Mouse (Mus musculus): Measurements from ENCODE around the gene Olfr921. TPM values are rescaled to one million over a fixed set of nuclear protein-coding genes. Genes with fewer than 3 reads are reported as not detected.

The Olfr921 gene
- not detected in 2 replicates for polyA plus RNA-seq (2016; fragmentation: Nextera tagmentation; extraction: Ambion mirVana)

DNA sequence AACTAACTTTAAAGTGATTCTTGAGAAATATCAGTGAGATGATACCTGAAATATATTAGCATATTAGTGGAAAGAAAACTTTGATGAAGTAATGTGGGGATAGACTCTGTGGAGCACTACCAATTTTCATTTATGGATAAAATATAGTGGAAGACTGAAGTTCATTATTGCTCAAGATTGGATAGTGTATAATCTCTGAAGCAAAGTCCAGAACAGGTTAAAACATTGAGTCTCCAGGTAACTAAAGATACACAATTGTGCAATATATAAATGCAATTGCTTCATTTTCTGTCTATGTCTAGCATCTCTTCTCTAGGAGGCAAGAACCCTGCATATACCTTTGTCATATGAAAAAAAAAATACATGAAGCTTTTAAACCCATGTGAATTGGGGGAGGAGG, at the start of gene Olfr921:
Olfr921 (plus strand) TSS at position 301 of the 400 bp plus-strand sequence.
- no peak within 1 kb of the TSS for H3K9ac ChIP-seq
- ATAC-seq (ENCODE audit: low FRiP score) = no peak
- no peak within 1 kb of the TSS for H3K4me2 ChIP-seq (replicated peaks)
- no peak within 1 kb of the TSS for H3K4me3 ChIP-seq
- no peaks in the 10 kb centered on the region for H3K27me3 ChIP-seq
- no peaks in the 10 kb centered on the region for H3K4me1 ChIP-seq
- no peaks in the 10 kb centered on the region for H3K9me3 ChIP-seq (replicated peaks)
- H3K27ac ChIP-seq = no peak within 1 kb of the TSS
- no peaks in the 10 kb centered on the region for H3K36me3 ChIP-seq

DNA sequence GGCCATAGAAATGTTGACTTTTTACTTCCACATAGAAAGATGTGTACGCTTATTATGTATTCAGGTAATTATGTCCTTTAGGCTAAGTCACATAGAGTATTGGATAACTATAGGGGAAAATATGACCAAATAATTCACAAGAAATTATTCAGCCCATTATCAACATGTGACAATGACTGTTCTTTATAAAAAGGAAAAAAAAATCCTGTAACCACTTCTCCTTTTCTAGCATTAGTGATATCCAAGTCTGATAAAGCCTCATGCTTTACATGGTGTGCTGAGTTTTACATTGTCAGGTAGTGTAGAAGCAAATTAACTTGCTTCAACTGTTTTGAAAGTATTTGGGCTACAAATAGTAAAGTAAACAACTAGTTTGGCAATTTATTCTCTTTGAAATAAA, 48.8 kb upstream of the Olfr921 start:
- Histone ChIP-seq H3K4me3 (no peak overlapping the region), H3K4me1 (peaks cover under 1% of the 10 kb centered on the region; the same call in 1 of the 2 replicates), H3K9ac (no peak overlapping the region), H3K27me3 (no peaks in the 10 kb centered on the region), H3K27ac (no peak overlapping the region), H3K4me2 (replicated peaks) (no peak overlapping the region), H3K36me3 (no peaks in the 10 kb centered on the region), H3K9me3 (replicated peaks) (no peaks in the 10 kb centered on the region)
- no peak for ATAC-seq (ENCODE audit: low FRiP score)
- 98% methylated on average over 1 of the region's 1 CpGs for WGBS

DNA sequence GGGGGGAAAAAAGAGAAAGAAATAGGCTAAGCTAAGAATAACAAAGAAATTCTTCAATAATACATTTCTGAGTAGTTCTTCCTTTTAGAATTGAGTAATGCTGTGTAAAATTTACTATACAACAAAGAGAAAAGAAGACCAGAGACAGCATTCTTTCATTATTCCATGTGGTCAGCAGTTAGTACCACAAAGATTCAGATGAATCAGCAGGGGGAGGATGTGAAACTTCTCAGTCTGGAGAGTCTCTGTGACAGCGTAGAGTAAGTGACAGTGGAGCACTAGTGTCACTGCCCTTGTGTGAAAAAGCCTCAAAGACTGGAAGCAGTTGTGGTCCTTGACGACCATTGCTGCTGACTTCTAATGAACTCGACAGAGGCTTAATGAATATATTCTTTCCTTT, 44.6 kb upstream of the Olfr921 start:
- Histone ChIP-seq H3K36me3 (no peaks in the 10 kb centered on the region), H3K4me2 (replicated peaks) (no peak overlapping the region), H3K9me3 (replicated peaks) (no peaks in the 10 kb centered on the region), H3K4me1 (no peaks in the 10 kb centered on the region), H3K27me3 (no peaks in the 10 kb centered on the region), H3K9ac (no peak overlapping the region), H3K4me3 (no peak overlapping the region), H3K27ac (no peak overlapping the region)
- ATAC-seq (ENCODE audit: low FRiP score) = no peak
- 73% methylated on average over 3 of the region's 3 CpGs for WGBS

DNA sequence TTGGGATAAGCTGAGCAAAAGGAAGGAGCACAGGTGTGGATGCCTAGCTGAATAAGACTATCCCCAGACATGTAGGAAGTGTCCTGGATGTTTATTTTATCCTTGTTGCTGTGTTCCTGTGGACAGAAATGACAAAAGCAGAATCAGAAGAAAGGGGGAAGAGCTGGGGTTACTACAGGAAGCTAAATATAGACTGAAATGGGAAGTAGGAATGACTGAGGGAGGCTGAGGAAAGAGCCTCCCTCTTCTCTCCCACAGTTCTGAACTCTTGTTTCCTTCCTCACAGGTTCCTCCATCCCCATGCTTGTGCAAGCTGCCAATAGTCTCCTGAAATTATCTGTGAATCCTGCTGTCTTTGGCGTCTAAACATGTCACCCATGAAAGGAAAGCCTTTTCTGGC, 31.5 kb upstream of the Olfr921 start:
- Histone ChIP-seq H3K36me3 (no peaks in the 10 kb centered on the region), H3K9ac (no peak overlapping the region), H3K4me2 (replicated peaks) (no peak overlapping the region), H3K9me3 (replicated peaks) (no peaks in the 10 kb centered on the region), H3K27me3 (no peaks in the 10 kb centered on the region), H3K4me1 (no peaks in the 10 kb centered on the region), H3K4me3 (no peak overlapping the region), H3K27ac (no peak overlapping the region)
- ATAC-seq (ENCODE audit: low FRiP score) = no peak
- 69% methylated on average over 1 of the region's 1 CpGs for WGBS

DNA sequence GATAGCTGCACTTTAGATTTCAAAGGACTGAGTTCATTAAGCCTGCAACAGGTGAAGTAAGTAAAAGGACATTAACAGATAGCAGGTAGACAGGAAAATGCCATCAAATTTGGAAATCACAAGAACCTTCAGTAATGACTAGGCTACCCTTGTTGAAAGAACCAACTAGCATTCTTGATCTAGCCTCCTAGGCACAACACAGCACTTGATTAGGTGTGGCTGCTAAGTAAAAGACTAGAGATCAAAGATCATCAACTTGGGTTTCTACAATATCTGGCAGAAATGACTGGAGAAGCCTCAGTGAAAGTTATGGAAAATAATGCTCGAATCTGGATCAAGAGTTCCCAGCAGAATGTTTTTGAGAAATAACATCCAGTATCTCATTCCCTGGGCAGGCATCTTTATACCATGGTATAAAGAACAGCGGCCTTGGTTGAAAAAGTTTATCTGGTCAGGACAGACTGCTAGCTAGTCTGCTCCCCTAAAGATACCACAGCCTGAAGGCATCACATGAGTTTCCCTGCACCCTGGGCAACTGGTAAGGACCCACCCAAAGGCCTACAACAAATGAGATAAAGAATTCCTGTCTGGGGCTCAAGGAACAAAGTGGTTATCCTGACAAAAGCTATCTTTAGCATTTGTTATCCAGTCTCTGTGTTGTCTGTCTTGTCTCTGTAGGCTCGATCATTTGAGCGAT, 28.1 kb upstream of the Olfr921 start:
- H3K9ac ChIP-seq = no peak overlapping the region
- no peak for ATAC-seq (ENCODE audit: low FRiP score)
- no peaks in the 10 kb centered on the region for H3K9me3 ChIP-seq (replicated peaks)
- no peaks in the 10 kb centered on the region for H3K36me3 ChIP-seq
- no peaks in the 10 kb centered on the region for H3K27me3 ChIP-seq
- no peaks in the 10 kb centered on the region for H3K4me1 ChIP-seq
- no peak overlapping the region for H3K4me3 ChIP-seq
- WGBS = 94% methylated on average over 4 of the region's 4 CpGs
- no peak overlapping the region for H3K4me2 ChIP-seq (replicated peaks)
- H3K27ac ChIP-seq = no peak overlapping the region

DNA sequence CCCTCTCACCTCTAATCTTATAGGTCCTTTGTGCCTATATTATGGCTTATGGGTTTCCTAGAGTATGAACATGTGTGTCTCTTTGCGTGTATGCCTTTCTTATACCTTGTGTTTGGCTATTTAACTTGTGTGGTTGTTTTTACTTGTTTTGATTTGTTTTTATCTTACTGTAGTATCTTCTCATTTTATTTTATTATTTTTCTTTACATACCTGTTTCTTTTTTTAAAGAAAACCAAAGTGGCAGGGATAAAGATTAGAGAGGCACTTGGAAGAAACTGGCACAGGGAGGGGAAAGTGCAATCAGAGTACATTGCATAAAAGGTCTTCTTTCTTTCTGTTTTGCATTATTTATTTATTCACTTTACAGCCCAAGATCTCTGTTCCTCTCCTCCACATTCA, 20.9 kb upstream of the Olfr921 start, which contains the start of gene Olfr920:
Olfr920 (plus strand) TSS at position 301 of the 400 bp plus-strand sequence.
- Histone ChIP-seq H3K4me2 (replicated peaks) (no peak within 1 kb of the TSS), H3K36me3 (no peaks in the 10 kb centered on the region), H3K4me1 (no peaks in the 10 kb centered on the region), H3K9ac (no peak within 1 kb of the TSS), H3K4me3 (no peak within 1 kb of the TSS), H3K27me3 (no peaks in the 10 kb centered on the region), H3K9me3 (replicated peaks) (no peaks in the 10 kb centered on the region), H3K27ac (no peak within 1 kb of the TSS)
- WGBS = 97% methylated on average over 1 of the region's 1 CpGs
- no peak for ATAC-seq (ENCODE audit: low FRiP score)

DNA sequence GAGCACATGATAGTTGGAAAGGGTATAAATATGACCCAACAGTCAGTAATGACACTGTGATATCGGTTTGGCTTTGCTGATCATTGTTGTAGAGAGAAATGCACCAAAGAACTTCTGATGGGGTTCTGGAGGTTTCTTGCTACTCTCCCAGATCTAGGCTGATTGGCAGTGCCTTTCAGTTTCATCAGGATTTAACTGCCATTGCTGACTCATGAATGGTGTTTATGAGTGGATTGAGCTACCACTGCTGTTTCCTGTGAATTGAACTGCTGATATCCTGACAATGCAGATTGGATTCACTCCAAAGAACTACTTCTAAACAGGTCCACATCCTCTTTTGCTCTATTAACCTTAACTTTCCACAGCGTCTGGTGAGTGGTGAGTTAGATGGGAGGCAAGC, 19.8 kb downstream of the Olfr921 start:
- ATAC-seq (ENCODE audit: low FRiP score) = no peak
- H3K4me1 ChIP-seq = no peaks in the 10 kb centered on the region
- H3K4me2 ChIP-seq (replicated peaks) = no peak overlapping the region
- H3K27me3 ChIP-seq = no peaks in the 10 kb centered on the region
- no peak overlapping the region for H3K9ac ChIP-seq
- WGBS = 97% methylated on average over 2 of the region's 2 CpGs
- H3K36me3 ChIP-seq = no peaks in the 10 kb centered on the region
- no peaks in the 10 kb centered on the region for H3K9me3 ChIP-seq (replicated peaks)
- no peak overlapping the region for H3K4me3 ChIP-seq
- H3K27ac ChIP-seq = no peak overlapping the region

DNA sequence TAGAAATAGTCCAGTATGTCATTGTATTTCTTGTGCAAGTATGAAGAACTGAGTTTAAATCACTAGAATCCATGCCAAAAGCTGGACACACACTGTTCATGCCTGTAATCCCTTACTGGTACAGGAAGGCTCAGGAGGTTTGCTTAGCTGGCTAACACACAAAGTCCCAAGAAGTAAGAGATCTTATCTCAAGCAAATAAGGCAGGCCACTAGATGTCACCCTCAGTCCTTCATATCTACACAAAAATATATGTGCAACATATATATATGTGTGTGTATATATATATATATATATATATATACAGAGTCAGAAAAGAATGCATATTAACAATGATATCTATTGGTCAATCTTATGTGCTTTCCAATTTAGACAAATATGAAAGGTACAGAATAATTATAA, 32.8 kb downstream of the Olfr921 start:
- no peak for ATAC-seq (ENCODE audit: low FRiP score)
- Histone ChIP-seq H3K27ac (no peak overlapping the region), H3K4me3 (no peak overlapping the region), H3K4me1 (no peaks in the 10 kb centered on the region), H3K4me2 (replicated peaks) (no peak overlapping the region), H3K9me3 (replicated peaks) (no peaks in the 10 kb centered on the region), H3K36me3 (no peaks in the 10 kb centered on the region), H3K27me3 (no peaks in the 10 kb centered on the region), H3K9ac (no peak overlapping the region)

DNA sequence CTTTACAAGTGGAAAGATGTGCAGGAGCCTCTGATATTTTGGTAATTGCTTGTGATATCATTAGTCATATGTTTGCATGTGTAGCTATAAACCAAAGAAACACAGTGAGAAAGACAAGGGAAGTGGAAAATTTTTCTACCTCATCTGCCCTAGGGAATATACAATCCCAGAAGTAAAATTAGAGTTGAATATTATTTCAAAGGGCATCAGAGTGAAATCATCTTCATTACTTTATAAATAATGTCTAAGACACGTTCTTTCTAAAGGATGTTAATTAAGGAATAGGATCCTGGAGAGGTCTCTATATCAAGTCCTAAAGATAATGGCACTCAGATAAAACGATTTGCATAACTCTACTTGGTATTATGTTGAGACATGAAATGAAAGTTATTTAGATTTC, 41.4 kb downstream of the Olfr921 start, which contains the start of gene Olfr922:
Olfr922 (plus strand) TSS at position 301 of the 400 bp plus-strand sequence.
- WGBS = 74% methylated on average over 2 of the region's 2 CpGs
- Histone ChIP-seq H3K27me3 (no peaks in the 10 kb centered on the region), H3K27ac (no peak within 1 kb of the TSS), H3K9me3 (replicated peaks) (no peaks in the 10 kb centered on the region), H3K4me3 (no peak within 1 kb of the TSS), H3K9ac (no peak within 1 kb of the TSS), H3K36me3 (no peaks in the 10 kb centered on the region), H3K4me1 (no peaks in the 10 kb centered on the region), H3K4me2 (replicated peaks) (no peak within 1 kb of the TSS)
- no peak for ATAC-seq (ENCODE audit: low FRiP score)

DNA sequence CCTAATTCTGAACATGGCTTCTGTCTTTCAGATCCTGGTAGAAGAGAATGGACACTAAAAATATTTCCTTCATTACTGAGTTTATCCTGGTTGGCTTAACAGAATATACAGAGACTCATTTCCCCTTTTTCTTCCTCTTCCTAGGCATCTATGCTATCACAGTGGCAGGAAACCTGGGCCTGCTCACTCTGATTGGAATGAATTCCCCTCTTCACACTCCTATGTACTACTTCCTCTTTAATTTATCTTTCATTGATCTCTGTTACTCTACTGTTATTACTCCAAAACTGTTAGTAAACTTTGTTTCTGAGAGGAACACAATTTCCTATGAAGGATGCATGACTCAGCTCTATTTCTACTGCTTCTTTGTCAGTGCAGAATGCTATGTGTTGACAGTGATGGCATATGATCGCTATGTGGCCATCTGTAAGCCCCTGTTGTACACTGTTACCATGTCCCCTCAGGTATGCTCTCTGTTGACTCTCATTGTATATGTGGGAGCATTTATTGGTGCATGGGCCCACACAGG, 42.7 kb downstream of the Olfr921 start:
- Histone ChIP-seq H3K9ac (no peak overlapping the region), H3K4me1 (no peaks in the 10 kb centered on the region), H3K4me3 (no peak overlapping the region), H3K36me3 (no peaks in the 10 kb centered on the region), H3K9me3 (replicated peaks) (no peaks in the 10 kb centered on the region), H3K27ac (no peak overlapping the region), H3K4me2 (replicated peaks) (no peak overlapping the region), H3K27me3 (no peaks in the 10 kb centered on the region)
- ATAC-seq (ENCODE audit: low FRiP score) = no peak
- 93% methylated on average over 1 of the region's 1 CpGs for WGBS

DNA sequence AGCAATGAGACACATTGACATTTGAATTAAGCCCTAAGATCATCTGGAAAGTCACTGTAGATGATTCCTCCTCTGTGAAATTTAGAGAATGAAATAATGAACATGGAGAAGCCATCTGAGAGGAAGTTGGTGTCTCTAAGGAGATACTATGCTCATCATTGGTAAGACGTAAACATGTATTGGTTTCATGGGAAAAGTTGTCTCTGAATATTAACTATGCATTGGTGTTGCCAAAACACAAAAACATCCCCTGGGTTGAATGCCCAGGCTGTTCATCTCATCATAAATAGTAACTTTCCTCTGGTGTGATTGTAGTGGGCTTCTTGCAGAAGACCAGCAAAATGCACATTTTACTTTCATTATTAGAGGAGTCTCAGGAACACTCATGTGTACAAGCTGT, 53.4 kb downstream of the Olfr921 start, which contains the start of gene Olfr923:
Olfr923 (plus strand) TSS at position 301 of the 400 bp plus-strand sequence.
- no peaks in the 10 kb centered on the region for H3K36me3 ChIP-seq
- WGBS = 93% methylated on average over 1 of the region's 1 CpGs
- H3K4me3 ChIP-seq = no peak within 1 kb of the TSS
- no peaks in the 10 kb centered on the region for H3K9me3 ChIP-seq (replicated peaks)
- H3K27ac ChIP-seq = no peak within 1 kb of the TSS
- no peak for ATAC-seq (ENCODE audit: low FRiP score)
- H3K4me1 ChIP-seq = no peaks in the 10 kb centered on the region
- no peaks in the 10 kb centered on the region for H3K27me3 ChIP-seq
- H3K9ac ChIP-seq = no peak within 1 kb of the TSS
- no peak within 1 kb of the TSS for H3K4me2 ChIP-seq (replicated peaks)

Data from hindbrain, embryonic 12.5 days (tissue).